Mouse (Mus musculus) intestine, embryonic 16.5 days (tissue): ENCODE data around the gene Myo10. TPM values are rescaled to one million over a fixed set of nuclear protein-coding genes. Genes with fewer than 3 reads are reported as not detected.

Experiments used
- ATAC-seq: fragments of 200-750 bp; cut with Nextera tagmentation; 2 replicates; pipeline ENCODE4 v1.8.0; 2017; ENCODE audit warnings: moderate TSS enrichment, moderate library complexity
- H3K27ac ChIP-seq: fragments of 300-500 bp; sonication (generic); 2 replicates; pipeline ENCODE4 v1.5.1; 2014; ENCODE audit warnings: mild to moderate bottlenecking, low read length
- H3K27me3 ChIP-seq: fragments of 300-500 bp; sonication (generic); replicated peaks from 2 replicates; pipeline ENCODE4 v1.6.1; 2014; ENCODE audit warnings: low read length, control low read depth, mixed read lengths; ENCODE audit not compliant: control insufficient read depth, insufficient read depth
- H3K36me3 ChIP-seq: fragments of 300-500 bp; sonication (generic); 2 replicates; pipeline ENCODE4 v1.6.1; 2014; ENCODE audit warnings: low read length, control low read depth; ENCODE audit not compliant: control insufficient read depth, insufficient read depth
- H3K4me1 ChIP-seq: fragments of 300-500 bp; sonication (generic); 2 replicates; pipeline ENCODE4 v1.6.1; 2014; ENCODE audit warnings: low read length, control low read depth, mixed read lengths; ENCODE audit not compliant: control insufficient read depth, insufficient read depth
- H3K4me2 ChIP-seq: fragments of 300-500 bp; sonication (generic); 2 replicates; pipeline ENCODE4 v1.6.1; 2014; ENCODE audit warnings: low read depth, low read length, control low read depth
- H3K4me3 ChIP-seq: fragments of 300-500 bp; sonication (generic); 2 replicates; pipeline ENCODE4 v1.5.1; 2014; ENCODE audit warnings: mild to moderate bottlenecking, low read length
- H3K9ac ChIP-seq: fragments of 300-500 bp; sonication (generic); 2 replicates; pipeline ENCODE4 v1.6.1; 2014; ENCODE audit warnings: low read depth, low read length
- H3K9me3 ChIP-seq: fragments of 300-500 bp; sonication (generic); 2 replicates; pipeline ENCODE4 v1.6.1; 2016; ENCODE audit warnings: low read length, control low read depth; ENCODE audit not compliant: control insufficient read depth
- WGBS: fragments of 180-500 bp; shearing (Covaris S2); extraction: QIAGEN DNeasy Blood & Tissue Kit; methylation state at CpG from one replicate; pipeline ENCODE4 v1.1.7; 2014; 5-methylcytosine and 5-hydroxymethylcytosine counted together
- polyA plus RNA-seq: library from polyadenylated mRNA; unstranded; fragments of >200 nt; fragmentation: Nextera tagmentation; extraction: Ambion mirVana; gene quantifications from 2 replicates; pipeline ENCODE4 v1.2.1, GENCODE M21; 2015

Myo10 gene
- polyA plus RNA-seq, 1 experiment from 2014 or later, result 17.7 TPM

- no peaks in the 10 kb centered on the region for H3K4me1 ChIP-seq
Measured at GRCm38 (mm10) chr15:25814535-25814934, 192.2 kb downstream of the Myo10 start.

GRCm38 (mm10) chr15:25817191-25817590 lies 194.9 kb downstream of the Myo10 start:
- 87% methylated on average over 2 of the region's 2 CpGs for WGBS
- no peak overlapping the region for H3K4me2 ChIP-seq
- H3K27me3 ChIP-seq, result no peaks in the 10 kb centered on the region
- H3K4me3 ChIP-seq, result no peak overlapping the region
- no peak overlapping the region for H3K9ac ChIP-seq
- peaks cover 2% of the 10 kb centered on the region; the same call in 1 of the 2 replicates for H3K36me3 ChIP-seq
- no peak overlapping the region for H3K27ac ChIP-seq
- no peak for ATAC-seq
- H3K9me3 ChIP-seq, result no peaks in the 10 kb centered on the region
- no peaks in the 10 kb centered on the region for H3K4me1 ChIP-seq

More at GRCm38 (mm10) chr15:25814535-25814934, 192.2 kb downstream of the Myo10 start:
- no peak for ATAC-seq
- H3K4me3 ChIP-seq, result no peak overlapping the region
- H3K36me3 ChIP-seq, result peaks cover 2% of the 10 kb centered on the region; the same call in 1 of the 2 replicates
- H3K27ac ChIP-seq, result no peak overlapping the region
- 73% methylated on average over 3 of the region's 3 CpGs for WGBS
- H3K9me3 ChIP-seq, result no peaks in the 10 kb centered on the region
- no peak overlapping the region for H3K4me2 ChIP-seq
- no peaks in the 10 kb centered on the region for H3K27me3 ChIP-seq
- H3K9ac ChIP-seq, result no peak overlapping the region

GRCm38 (mm10) chr15:25821981-25822380 lies 199.7 kb downstream of the Myo10 start:
- H3K27me3 ChIP-seq, result no peaks in the 10 kb centered on the region
- no peak for ATAC-seq
- no peak overlapping the region for H3K4me3 ChIP-seq
- H3K4me1 ChIP-seq, result no peaks in the 10 kb centered on the region
- no peaks in the 10 kb centered on the region for H3K36me3 ChIP-seq
- H3K9me3 ChIP-seq, result no peaks in the 10 kb centered on the region
- H3K27ac ChIP-seq, result no peak overlapping the region
- H3K4me2 ChIP-seq, result no peak overlapping the region
- no peak overlapping the region for H3K9ac ChIP-seq

GRCm38 (mm10) chr15:25822656-25823055 lies 200.3 kb downstream of the Myo10 start:
- Histone ChIP-seq H3K27ac (no peak overlapping the region), H3K9me3 (no peaks in the 10 kb centered on the region), H3K27me3 (no peaks in the 10 kb centered on the region), H3K4me2 (no peak overlapping the region), H3K9ac (no peak overlapping the region), H3K4me3 (no peak overlapping the region), H3K4me1 (no peaks in the 10 kb centered on the region), H3K36me3 (no peaks in the 10 kb centered on the region)
- 56% methylated on average over 3 of the region's 3 CpGs for WGBS
- ATAC-seq, result no peak

- H3K4me1 ChIP-seq, result no peaks in the 10 kb centered on the region
- no peaks in the 10 kb centered on the region for H3K36me3 ChIP-seq
- no peaks in the 10 kb centered on the region for H3K9me3 ChIP-seq
- H3K4me3 ChIP-seq, result no peak overlapping the region
- no peak overlapping the region for H3K27ac ChIP-seq
- H3K9ac ChIP-seq, result no peak overlapping the region
- ATAC-seq, result no peak
- no peak overlapping the region for H3K4me2 ChIP-seq
- no peaks in the 10 kb centered on the region for H3K27me3 ChIP-seq
- WGBS, result 86% methylated on average over 8 of the region's 8 CpGs
Measured at GRCm38 (mm10) chr15:25826531-25826961, 204.2 kb downstream of the Myo10 start.

- WGBS, result 74% methylated on average over 10 of the region's 10 CpGs
- no peak overlapping the region for H3K27ac ChIP-seq
- ATAC-seq, result no peak
- no peaks in the 10 kb centered on the region for H3K4me1 ChIP-seq
- no peak overlapping the region for H3K4me3 ChIP-seq
- H3K36me3 ChIP-seq, result no peaks in the 10 kb centered on the region
- no peaks in the 10 kb centered on the region for H3K27me3 ChIP-seq
- no peak overlapping the region for H3K4me2 ChIP-seq
- H3K9ac ChIP-seq, result no peak overlapping the region
- no peaks in the 10 kb centered on the region for H3K9me3 ChIP-seq
Measured at GRCm38 (mm10) chr15:25828464-25828863, 206.1 kb downstream of the Myo10 start.

- Histone ChIP-seq H3K36me3 (no peaks in the 10 kb centered on the region), H3K9me3 (no peaks in the 10 kb centered on the region), H3K4me2 (no peak overlapping the region), H3K9ac (no peak overlapping the region), H3K27me3 (no peaks in the 10 kb centered on the region), H3K4me3 (no peak overlapping the region), H3K27ac (no peak overlapping the region), H3K4me1 (no peaks in the 10 kb centered on the region)
- no peak for ATAC-seq
- 62% methylated on average over 2 of the region's 2 CpGs for WGBS
Measured at GRCm38 (mm10) chr15:25830426-25830825, 208.1 kb downstream of the Myo10 start.

- Histone ChIP-seq H3K36me3 (no peaks in the 10 kb centered on the region), H3K27ac (no peak overlapping the region)
- WGBS, result 84% methylated on average over 2 of the region's 2 CpGs
Measured at GRCm38 (mm10) chr15:25834282-25834681, 212.0 kb downstream of the Myo10 start.

GRCm38 (mm10) chr15:25834920-25835674 lies 212.8 kb downstream of the Myo10 start:
- 84% methylated on average over 17 of the region's 17 CpGs for WGBS
- no peak overlapping the region for H3K9ac ChIP-seq
- H3K36me3 ChIP-seq, result no peaks in the 10 kb centered on the region
- H3K27me3 ChIP-seq, result no peaks in the 10 kb centered on the region
- H3K4me3 ChIP-seq, result no peak overlapping the region
- no peaks in the 10 kb centered on the region for H3K9me3 ChIP-seq
- ATAC-seq, result no peak
- no peak overlapping the region for H3K4me2 ChIP-seq
- no peaks in the 10 kb centered on the region for H3K4me1 ChIP-seq
- H3K27ac ChIP-seq, result no peak overlapping the region

More at GRCm38 (mm10) chr15:25834282-25834681, 212.0 kb downstream of the Myo10 start:
- Histone ChIP-seq H3K9me3 (no peaks in the 10 kb centered on the region), H3K4me2 (no peak overlapping the region), H3K4me1 (no peaks in the 10 kb centered on the region), H3K9ac (no peak overlapping the region), H3K27me3 (no peaks in the 10 kb centered on the region), H3K4me3 (no peak overlapping the region)
- no peak for ATAC-seq
